Mouse (Mus musculus): ENCODE data around the gene Pus10. TPM values are rescaled to one million over a fixed set of nuclear protein-coding genes. Genes with fewer than 3 reads are reported as not detected.

Gene Pus10
- polyA plus RNA-seq, 1 experiment from 2014 or later = 10.6 TPM

DNA sequence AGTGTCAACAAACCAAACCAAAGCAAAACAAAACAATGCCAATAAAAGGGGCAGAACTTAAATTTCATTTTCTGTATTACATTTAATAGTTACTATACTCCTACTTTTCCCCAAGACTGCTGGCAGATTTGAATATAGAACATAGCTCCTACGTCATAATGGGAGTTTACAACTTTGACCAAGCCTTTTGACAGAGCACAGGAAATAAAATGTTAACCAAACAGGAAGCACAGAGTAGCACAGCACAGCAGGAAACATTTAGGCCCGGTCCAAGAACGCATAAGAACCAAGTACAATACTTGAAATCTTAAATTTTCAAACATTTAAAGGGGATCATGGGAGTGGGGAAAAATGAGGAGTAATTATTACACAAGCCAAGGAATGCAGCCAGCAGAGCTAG is 116.6 kb downstream of the Pus10 start:
- Histone ChIP-seq H3K27ac (ENCODE audit: low read depth, low read length) (no peak overlapping the region), H3K4me3 (ENCODE audit: low read length) (no peak overlapping the region), H3K9me3 (ENCODE audit: control insufficient read depth, low read length) (no peaks in the 10 kb centered on the region), H3K9ac (ENCODE audit: low read depth, low read length) (no peak overlapping the region), H3K27me3 (replicated peaks; ENCODE audit: control insufficient read depth, insufficient read depth, low read length) (no peaks in the 10 kb centered on the region), H3K4me1 (ENCODE audit: control insufficient read depth, insufficient read depth, low read depth, low read length) (no peaks in the 10 kb centered on the region), H3K36me3 (ENCODE audit: control insufficient read depth, insufficient read depth, low read length) (no peaks in the 10 kb centered on the region), H3K4me2 (ENCODE audit: low read length) (no peak overlapping the region)
- WGBS = 82% methylated on average over 3 of the region's 3 CpGs
- ATAC-seq = no peak

Other genes starting within 250 kb of the Pus10 start
- 89.2 and 107 TPM in 2 replicates for gene Ahsa2, start 167.6 kb upstream of the Pus10 start, polyA plus RNA-seq (2015; fragmentation: Nextera tagmentation; extraction: Ambion mirVana)
- gene 1700093K21Rik, start 144.5 kb upstream of the Pus10 start, polyA plus RNA-seq (2015; fragmentation: Nextera tagmentation; extraction: Ambion mirVana) = not detected in 2 replicates
- 113 and 115 TPM in 2 replicates for gene 0610010F05Rik, start 32.0 kb upstream of the Pus10 start, polyA plus RNA-seq (2015; fragmentation: Nextera tagmentation; extraction: Ambion mirVana)
- 29.3 and 32.5 TPM in 2 replicates for gene Pex13, start 285 bp downstream of the Pus10 start, polyA plus RNA-seq (2015; fragmentation: Nextera tagmentation; extraction: Ambion mirVana)
- 0.39 and 0.41 TPM in 2 replicates for gene Rel, start 105.3 kb downstream of the Pus10 start, polyA plus RNA-seq (2015; fragmentation: Nextera tagmentation; extraction: Ambion mirVana)
- 15.9 and 18.6 TPM in 2 replicates for gene Papolg, start 229.6 kb downstream of the Pus10 start, polyA plus RNA-seq (2015; fragmentation: Nextera tagmentation; extraction: Ambion mirVana)